8 mouse cellular contexts compared by ENCODE assay signal in genomic region chr17:58820588-58821195, GRCm38 (mm10).
A peak's percentile ranks its signal among the peaks of the same experiment; 100 is the strongest.
DNase-seq lines count a peak whose midpoint lies in the region; ATAC-seq and TF ChIP-seq lines count a peak whose summit lies in the region.

No protein-coding gene starts in this region.

- TF ChIP-seq RAD21 in MEL (IDR thresholded peaks at IDR 0.05; ENCODE audit: low read depth, low read length) = peak; percentile 28

- H3K36me3 ChIP-seq in hindbrain, embryonic 11.5 days (ENCODE audit: control insufficient read depth, insufficient read depth, low read length) = no peaks in the 10 kb centered on the region
- H3K36me3 ChIP-seq in hindbrain, embryonic 13.5 days = no peaks in the 10 kb centered on the region
- H3K36me3 ChIP-seq in MEL (ENCODE audit: control insufficient read depth in 1 of 2, insufficient read depth in 2 of 2, low read length in 2 of 2) = no peaks in the 10 kb centered on the region
- no peaks in the 10 kb centered on the region for H3K36me3 ChIP-seq in forebrain, embryonic 12.5 days (replicated peaks)
- H3K36me3 ChIP-seq in midbrain, embryonic 14.5 days (ENCODE audit: control insufficient read depth, insufficient read depth, low read length) = no peaks in the 10 kb centered on the region

- H3K4me1 ChIP-seq in hindbrain, embryonic 11.5 days (replicated peaks; ENCODE audit: control insufficient read depth, insufficient read depth, low read length) = no peaks in the 10 kb centered on the region
- no peaks in the 10 kb centered on the region for H3K4me1 ChIP-seq in hindbrain, embryonic 13.5 days (replicated peaks)
- H3K4me1 ChIP-seq in MEL (ENCODE audit: control insufficient read depth in 1 of 2, insufficient read depth in 2 of 2, low read length in 2 of 2) = no peaks in the 10 kb centered on the region
- H3K4me1 ChIP-seq in forebrain, embryonic 12.5 days = peaks cover 6% of the 10 kb centered on the region; the same call in 1 of the 2 replicates
- H3K4me1 ChIP-seq in midbrain, embryonic 14.5 days (ENCODE audit: control insufficient read depth, insufficient read depth, low read length) = peaks cover 6% of the 10 kb centered on the region; the same call in 1 of the 2 replicates

- no peaks in the 10 kb centered on the region for H3K27me3 ChIP-seq in hindbrain, embryonic 11.5 days (ENCODE audit: control insufficient read depth, insufficient read depth, low read length)
- H3K27me3 ChIP-seq in hindbrain, embryonic 13.5 days = no peaks in the 10 kb centered on the region
- H3K27me3 ChIP-seq in MEL (ENCODE audit: control insufficient read depth in 1 of 2, insufficient read depth in 2 of 2, low read length in 2 of 2) = no peaks in the 10 kb centered on the region
- H3K27me3 ChIP-seq in forebrain, embryonic 12.5 days = no peaks in the 10 kb centered on the region
- no peaks in the 10 kb centered on the region for H3K27me3 ChIP-seq in midbrain, embryonic 14.5 days (ENCODE audit: control insufficient read depth, insufficient read depth, low read length)

- no peaks in the 10 kb centered on the region for H3K79me2 ChIP-seq in MEL (ENCODE audit: control insufficient read depth, insufficient read depth, low read length, poor library complexity)

- no peak overlapping the region for H3K9ac ChIP-seq in hindbrain, embryonic 11.5 days (ENCODE audit: low read depth, low read length)
- no peak overlapping the region for H3K9ac ChIP-seq in hindbrain, embryonic 13.5 days
- H3K9ac ChIP-seq in MEL (ENCODE audit: control insufficient read depth, low read depth, low read length, poor library complexity, severe bottlenecking) = no peak overlapping the region
- no peak overlapping the region for H3K9ac ChIP-seq in forebrain, embryonic 12.5 days
- no peak overlapping the region for H3K9ac ChIP-seq in midbrain, embryonic 14.5 days (replicated peaks; ENCODE audit: low read length)

- no peak for TF ChIP-seq POLR2A in MEL (IDR thresholded peaks at IDR 0.05; ENCODE audit: control insufficient read depth in 1 of 2, insufficient read depth in 1 of 2, low read depth in 1 of 2, low read length in 2 of 2, poor library complexity in 1 of 2)

- TF ChIP-seq EP300 in MEL (IDR thresholded peaks at IDR 0.05; ENCODE audit: low read depth in 1 of 2, low read length in 2 of 2) = no peak

- no peak for ATAC-seq in hindbrain, embryonic 11.5 days (ENCODE audit: low FRiP score)
- no peak for ATAC-seq in hindbrain, embryonic 13.5 days (ENCODE audit: low FRiP score)
- ATAC-seq in forebrain, embryonic 12.5 days (ENCODE audit: low FRiP score) = 0 out of 2 replicates have a peak, but pooled peaks have one; percentile 49
- ATAC-seq in midbrain, embryonic 14.5 days (ENCODE audit: low FRiP score, low TSS enrichment) = peak; percentile 56; the same call in 1 of the 2 replicates
- ATAC-seq in megakaryocyte, adult 5-6 weeks (ENCODE audit: poor library complexity, severe bottlenecking) = no peak

- WGBS in hindbrain, embryonic 11.5 days = 66% methylated on average over 4 of the region's 4 CpGs
- 59% methylated on average over 4 of the region's 4 CpGs for WGBS in hindbrain, embryonic 13.5 days
- WGBS in forebrain, embryonic 12.5 days = 21% methylated on average over 4 of the region's 4 CpGs
- WGBS in midbrain, embryonic 14.5 days = 18% methylated on average over 4 of the region's 4 CpGs

- no peak overlapping the region for H3K4me2 ChIP-seq in hindbrain, embryonic 11.5 days (replicated peaks; ENCODE audit: low read depth, low read length)
- no peak overlapping the region for H3K4me2 ChIP-seq in hindbrain, embryonic 13.5 days
- no peak overlapping the region for H3K4me2 ChIP-seq in forebrain, embryonic 12.5 days
- no peak overlapping the region for H3K4me2 ChIP-seq in midbrain, embryonic 14.5 days (ENCODE audit: low read length)

- no peak overlapping the region for H3K4me3 ChIP-seq in hindbrain, embryonic 11.5 days (ENCODE audit: low read depth, low read length)
- H3K4me3 ChIP-seq in hindbrain, embryonic 13.5 days = no peak overlapping the region
- H3K4me3 ChIP-seq in MEL (ENCODE audit: control insufficient read depth in 1 of 2, insufficient read depth in 1 of 2, low read depth in 2 of 2, low read length in 2 of 2) = no peak overlapping the region
- H3K4me3 ChIP-seq in forebrain, embryonic 12.5 days (replicated peaks) = no peak overlapping the region
- no peak overlapping the region for H3K4me3 ChIP-seq in midbrain, embryonic 14.5 days (replicated peaks; ENCODE audit: low read depth, low read length)

- peak; percentile 40 for DNase-seq in hindbrain, embryonic 11.5 days (ENCODE audit: low spot score)
- DNase-seq in MEL (ENCODE audit: low read depth, low spot score) = peak; percentile 2
- peak; percentile 87 for DNase-seq in midbrain, embryonic 14.5 days
- no peak for DNase-seq in gastrocnemius, postnatal 10 days
- DNase-seq in yolk sac, embryonic 10.5 days (ENCODE audit: low spot score) = no peak

- no peak overlapping the region for H3K27ac ChIP-seq in hindbrain, embryonic 11.5 days (ENCODE audit: low read depth, low read length)
- H3K27ac ChIP-seq in hindbrain, embryonic 13.5 days = no peak overlapping the region
- no peak overlapping the region for H3K27ac ChIP-seq in MEL (ENCODE audit: control insufficient read depth, low read depth, low read length)
- no peak overlapping the region for H3K27ac ChIP-seq in forebrain, embryonic 12.5 days
- no peak overlapping the region for H3K27ac ChIP-seq in midbrain, embryonic 14.5 days (replicated peaks; ENCODE audit: low read depth, low read length)

- peak in 1 of 3 experiments; percentile 18; a peak in 1 of 6 replicates for TF ChIP-seq CTCF in MEL (IDR thresholded peaks at IDR 0.05 in 2 of 3, conservative IDR thresholded peaks at IDR 0.05 in 1 of 3; ENCODE audit: control insufficient read depth in 1 of 3, insufficient read depth in 1 of 3, low read depth in 2 of 3, low read length in 3 of 3, poor library complexity in 1 of 3, severe bottlenecking in 1 of 3)

- H3K9me3 ChIP-seq in hindbrain, embryonic 11.5 days (ENCODE audit: control insufficient read depth, low read length) = no peaks in the 10 kb centered on the region
- H3K9me3 ChIP-seq in hindbrain, embryonic 13.5 days = no peaks in the 10 kb centered on the region
- H3K9me3 ChIP-seq in MEL (replicated peaks; ENCODE audit: insufficient read depth, low read length) = no peaks in the 10 kb centered on the region
- no peaks in the 10 kb centered on the region for H3K9me3 ChIP-seq in forebrain, embryonic 12.5 days
- H3K9me3 ChIP-seq in midbrain, embryonic 14.5 days (ENCODE audit: control insufficient read depth, low read length) = no peaks in the 10 kb centered on the region

TF ChIP-seq in MEL, 35 proteins besides CTCF, POLR2A, EP300 and RAD21:
- TF ChIP-seq CHD1 (IDR thresholded peaks at IDR 0.05; ENCODE audit: low read depth, low read length) (no peak), SMC3 (IDR thresholded peaks at IDR 0.05; ENCODE audit: low read depth, low read length) (peak; percentile 33), TCF12 (IDR thresholded peaks at IDR 0.05; ENCODE audit: low read depth, low read length) (no peak), BHLHE40 (IDR thresholded peaks at IDR 0.05; ENCODE audit: borderline replicate concordance, low read depth, low read length) (no peak)

Comparison
In these comparisons a context has a peak if more than half of its experiments do, and no peak if none do; other contexts are left out.
1. ATAC-seq: peak in forebrain, embryonic 12.5 days (single experiment) and midbrain, embryonic 14.5 days (single experiment); none in hindbrain, embryonic 11.5 days (single experiment), hindbrain, embryonic 13.5 days (single experiment) and megakaryocyte, adult 5-6 weeks (single experiment).
2. DNase-seq: peak in hindbrain, embryonic 11.5 days (single experiment), MEL (single experiment) and midbrain, embryonic 14.5 days (single experiment); none in gastrocnemius, postnatal 10 days (single experiment) and yolk sac, embryonic 10.5 days (single experiment).